Mouse (Mus musculus): Measurements from ENCODE around the gene Fam178b.

- no peak for TF ChIP-seq CTCF (IDR thresholded peaks at IDR 0.05; ENCODE audit: borderline replicate concordance, extremely low read depth, insufficient read depth, insufficient read length)
- TF ChIP-seq POLR2A (IDR thresholded peaks at IDR 0.05; ENCODE audit: borderline replicate concordance, extremely low read depth, insufficient read depth, insufficient read length, poor library complexity, severe bottlenecking): no peak
Measured at GRCm38 (mm10) chr1:36707797-36708196, 24.8 kb upstream of the Fam178b start.

All from brain, embryonic 14.5 days (tissue).